Mouse (Mus musculus) liver, adult (tissue): ENCODE measurements around the gene Fam240a.

Experiments
- GATA4 ChIP-seq: IDR thresholded peaks from 2 replicates; pipeline ENCODE4 v1.6.1; 2014; ENCODE audit warnings: mild to moderate bottlenecking, low read length; ENCODE audit not compliant: insufficient replicate concordance

Fam240a gene

GRCm38 (mm10) chr9:110887388-110888303 lies 29.0 kb downstream of the Fam240a start:
- no peak for TF ChIP-seq GATA4

- no peak for TF ChIP-seq GATA4
These were observed 34.7 kb downstream of the Fam240a start for GRCm38 (mm10) chr9:110881953-110882352.

DNA sequence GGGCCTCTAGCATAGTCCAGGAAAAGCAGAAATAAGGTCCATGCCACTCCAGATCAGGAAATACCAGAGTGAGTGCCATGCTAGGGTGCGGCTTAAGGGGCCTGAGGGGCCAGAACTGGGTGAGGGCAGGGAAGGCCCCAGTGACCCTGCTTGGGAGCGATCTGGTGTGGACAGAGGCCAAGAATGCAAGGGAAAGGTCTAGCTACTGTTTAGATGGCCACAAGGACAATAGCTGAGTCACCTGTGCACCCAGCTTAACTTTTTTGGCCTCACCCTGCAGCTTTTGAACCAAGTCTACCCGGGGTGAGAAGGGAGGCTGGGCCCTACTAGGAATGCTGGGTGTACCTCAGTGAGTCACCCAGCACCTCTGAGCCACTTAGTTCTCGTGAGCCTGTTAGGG lies 35.9 kb downstream of the Fam240a start:
- TF ChIP-seq GATA4, result no peak

DNA sequence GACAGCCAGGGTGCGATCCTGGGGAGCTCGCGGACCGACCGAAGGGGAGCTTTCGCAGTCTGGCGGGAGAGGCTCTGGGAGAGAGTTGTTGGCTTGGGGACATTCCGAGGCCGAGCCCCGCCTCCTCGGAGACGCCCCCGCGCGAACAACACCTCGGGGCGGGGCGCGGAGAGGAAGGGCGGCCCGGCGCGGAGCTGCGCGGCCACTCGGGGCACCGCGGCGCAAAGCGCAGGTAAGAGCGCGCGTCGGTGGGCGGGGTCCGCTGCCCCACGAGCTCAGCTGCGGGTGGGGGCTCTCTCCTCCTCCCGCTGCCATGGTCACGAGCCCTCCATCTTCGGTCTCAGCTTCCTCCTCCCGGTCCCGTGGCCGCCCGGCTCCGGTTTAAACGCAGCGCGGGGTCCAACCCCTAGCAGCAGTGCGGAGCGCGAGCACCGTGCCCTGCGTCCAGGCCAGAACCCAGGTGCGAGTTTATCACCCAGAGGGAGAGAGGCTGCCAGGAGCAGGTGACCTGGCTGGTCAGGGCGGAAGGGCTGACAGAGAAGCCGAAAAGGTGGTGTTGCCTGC lies 36.6 kb downstream of the Fam240a start, which contains the start of gene Tmie:
Tmie (minus strand) TSS at position 116 of the 564 bp plus-strand sequence.
- peak; percentile 11; the same call in 1 of the 2 replicates for TF ChIP-seq GATA4

GRCm38 (mm10) chr9:110879191-110879920 lies 37.3 kb downstream of the Fam240a start, which contains the start of gene Als2cl:
Als2cl (plus strand) TSS chr9:110879870.
- no peak for TF ChIP-seq GATA4

GRCm38 (mm10) chr9:110877888-110878287 lies 38.8 kb downstream of the Fam240a start:
- TF ChIP-seq GATA4, result peak; percentile 34; the same call in 1 of the 2 replicates

DNA sequence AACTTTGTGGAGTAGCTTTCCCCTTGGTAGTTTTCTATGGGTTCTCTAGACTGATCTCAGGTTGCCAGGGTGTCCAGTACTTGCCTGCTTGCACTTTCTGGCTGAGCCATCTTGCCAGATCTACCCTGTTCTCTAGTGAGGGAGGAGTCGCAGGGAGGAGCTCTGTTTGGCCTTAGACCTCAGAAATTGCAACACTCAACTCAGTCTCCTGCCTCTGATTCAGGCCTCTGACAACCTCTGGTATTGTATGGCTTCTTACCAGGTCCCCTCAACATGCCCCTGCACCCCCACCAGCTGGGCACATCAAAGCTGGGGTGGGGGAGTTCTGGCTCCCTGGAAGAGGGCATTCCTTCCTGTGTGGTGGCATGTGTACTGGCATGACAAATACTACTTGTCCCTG lies 39.3 kb downstream of the Fam240a start:
- TF ChIP-seq GATA4, result no peak

DNA sequence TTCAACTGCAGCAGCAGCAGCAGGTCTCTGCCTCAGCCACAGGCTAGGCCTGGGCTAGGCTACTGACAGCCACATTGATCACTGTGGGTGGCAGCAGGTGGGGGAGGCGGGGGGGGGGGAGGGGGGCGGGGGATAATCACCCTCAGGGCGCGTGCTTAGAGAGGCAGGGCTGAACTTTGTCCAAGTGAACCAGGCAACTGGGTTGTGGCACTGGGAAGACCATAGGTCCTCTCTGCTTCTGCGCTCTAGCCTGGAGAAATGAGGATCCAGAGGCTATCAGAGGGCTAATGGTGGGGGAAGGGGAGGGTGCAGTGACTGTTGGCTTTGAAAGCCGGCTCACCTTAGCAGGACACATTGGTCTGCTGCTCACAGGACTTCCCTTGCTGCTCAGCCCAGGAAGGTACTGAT lies 41.4 kb downstream of the Fam240a start:
- TF ChIP-seq GATA4, result peak; percentile 31; the same call in 1 of the 2 replicates

- no peak for TF ChIP-seq GATA4
These were observed 41.9 kb downstream of the Fam240a start for GRCm38 (mm10) chr9:110874660-110875191.

- no peak for TF ChIP-seq GATA4
These were observed 42.7 kb downstream of the Fam240a start for GRCm38 (mm10) chr9:110873681-110874659.

DNA sequence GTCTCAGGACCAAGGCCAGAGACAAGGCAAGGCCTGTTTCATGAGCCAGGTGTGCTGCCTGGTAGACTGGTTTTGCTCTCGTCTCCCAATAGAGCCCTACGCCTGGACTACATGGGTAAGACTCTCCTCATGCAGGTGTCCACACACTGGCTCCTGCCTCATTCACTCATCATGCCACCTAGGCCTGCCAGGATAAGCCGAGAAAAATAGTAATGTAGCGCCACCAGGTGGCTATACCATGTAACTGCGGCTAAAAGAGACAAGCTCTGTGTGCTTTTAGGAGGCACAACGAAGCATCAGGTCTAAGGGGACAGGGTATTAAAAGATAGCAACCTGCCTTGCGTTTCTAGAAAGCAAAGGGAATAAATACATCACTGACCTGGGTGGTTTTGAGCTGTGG lies 45.6 kb downstream of the Fam240a start:
- no peak for TF ChIP-seq GATA4
